Mouse (Mus musculus) lung, postnatal 0 days (tissue): Measurements from ENCODE around the gene Kcnk2. TPM values are rescaled to one million over a fixed set of nuclear protein-coding genes. Genes with fewer than 3 reads are reported as not detected.

Experiments used
- ATAC-seq: fragments of 200-750 bp; cut with Nextera tagmentation; 2 replicates; pipeline ENCODE4 v1.8.0; 2017; ENCODE audit warnings: moderate library complexity
- DNase-seq: peaks from one replicate; pipeline ENCODE4 v3.0.0-alpha.2; 2016; ENCODE audit warnings: low spot score
- H3K27ac ChIP-seq: fragments of 300-500 bp; sonication (generic); 2 replicates; pipeline ENCODE4 v1.5.1; 2014; ENCODE audit warnings: antibody characterized with exemption, mild to moderate bottlenecking, low read length, mixed read lengths
- H3K27me3 ChIP-seq: fragments of 300-500 bp; sonication (generic); replicated peaks from 2 replicates; pipeline ENCODE4 v1.6.1; 2014; ENCODE audit warnings: low read length, mixed read lengths; ENCODE audit not compliant: insufficient read depth
- H3K36me3 ChIP-seq: fragments of 300-500 bp; sonication (generic); 2 replicates; pipeline ENCODE4 v1.6.1; 2014; ENCODE audit warnings: low read length, mixed read lengths; ENCODE audit not compliant: insufficient read depth
- H3K4me1 ChIP-seq: fragments of 300-500 bp; sonication (generic); 2 replicates; pipeline ENCODE4 v1.6.1; 2014; ENCODE audit warnings: antibody characterized with exemption, low read depth, low read length, mixed read lengths; ENCODE audit not compliant: insufficient read depth
- H3K4me2 ChIP-seq: fragments of 300-500 bp; sonication (generic); replicated peaks from 2 replicates; pipeline ENCODE4 v1.6.1; 2014; ENCODE audit warnings: low read depth, mild to moderate bottlenecking, low read length, moderate library complexity, mixed read lengths
- H3K4me3 ChIP-seq: fragments of 300-500 bp; sonication (generic); 2 replicates; pipeline ENCODE4 v1.5.1; 2014; ENCODE audit warnings: low read depth, low read length
- H3K9ac ChIP-seq: fragments of 300-500 bp; sonication (generic); replicated peaks from 2 replicates; pipeline ENCODE4 v1.6.1; 2014; ENCODE audit warnings: low read depth, mild to moderate bottlenecking
- H3K9me3 ChIP-seq: fragments of 300-500 bp; sonication (generic); 2 replicates; pipeline ENCODE4 v1.6.1; 2016; ENCODE audit warnings: low read length, mixed read lengths
- CTCF ChIP-seq: IDR thresholded peaks from 2 replicates; pipeline ENCODE4 v1.5.1; 2016; ENCODE audit warnings: antibody characterized with exemption, mild to moderate bottlenecking
- EP300 ChIP-seq: IDR thresholded peaks from 2 replicates; pipeline ENCODE4 v1.6.1; 2016; ENCODE audit warnings: antibody characterized with exemption, mild to moderate bottlenecking, control low read depth
- WGBS: fragments of 180-500 bp; shearing (Covaris S2); extraction: QIAGEN DNeasy Blood & Tissue Kit; methylation state at CpG from one replicate; pipeline ENCODE4 v1.1.7; 2014; 5-methylcytosine and 5-hydroxymethylcytosine counted together
- polyA plus RNA-seq: library from polyadenylated mRNA; unstranded; fragments of >200 nt; fragmentation: Nextera tagmentation; extraction: Ambion mirVana; gene quantifications from 2 replicates; pipeline ENCODE4 v1.2.1, GENCODE M21; 2015

The Kcnk2 gene
- polyA plus RNA-seq, 1 experiment from 2014 or later, result 4.6 TPM

DNA sequence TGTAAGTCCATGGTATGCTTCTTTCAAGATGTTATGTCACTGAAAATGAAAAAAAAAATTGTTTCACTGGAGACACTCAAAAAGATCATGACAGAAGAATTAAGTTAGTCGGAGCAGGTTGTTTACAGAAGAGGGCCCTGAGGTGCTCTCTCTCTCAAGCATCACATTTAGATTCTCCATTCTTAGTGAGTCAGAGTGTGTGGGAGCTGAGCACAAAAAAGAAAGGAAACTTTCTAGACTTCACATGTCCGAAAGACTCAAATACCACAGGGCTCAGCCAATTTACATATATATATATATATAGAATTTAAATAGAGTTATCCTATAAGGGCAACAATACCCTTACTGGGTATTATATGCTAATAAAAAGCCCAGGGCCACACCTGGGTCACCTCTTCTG is 15.9 kb downstream of the Kcnk2 start:
- Histone ChIP-seq H3K9ac (no peak overlapping the region), H3K36me3 (no peaks in the 10 kb centered on the region), H3K27me3 (no peaks in the 10 kb centered on the region), H3K9me3 (no peaks in the 10 kb centered on the region), H3K4me3 (no peak overlapping the region), H3K4me1 (no peaks in the 10 kb centered on the region), H3K4me2 (no peak overlapping the region), H3K27ac (no peak overlapping the region)
- WGBS, result 76% methylated on average over 2 of the region's 2 CpGs
- DNase-seq (no peak), ATAC-seq (no peak)
- TF ChIP-seq CTCF, result no peak
- TF ChIP-seq EP300, result no peak

GRCm38 (mm10) chr1:189367722-189368121 is 34.4 kb downstream of the Kcnk2 start:
- Histone ChIP-seq H3K4me2 (no peak overlapping the region), H3K27ac (no peak overlapping the region), H3K4me1 (no peaks in the 10 kb centered on the region), H3K9ac (no peak overlapping the region), H3K4me3 (no peak overlapping the region), H3K9me3 (no peaks in the 10 kb centered on the region), H3K27me3 (no peaks in the 10 kb centered on the region), H3K36me3 (no peaks in the 10 kb centered on the region)
- DNase-seq, result no peak
- no peak for ATAC-seq
- 88% methylated on average over 4 of the region's 4 CpGs for WGBS
- TF ChIP-seq EP300 (no peak), CTCF (no peak)

DNA sequence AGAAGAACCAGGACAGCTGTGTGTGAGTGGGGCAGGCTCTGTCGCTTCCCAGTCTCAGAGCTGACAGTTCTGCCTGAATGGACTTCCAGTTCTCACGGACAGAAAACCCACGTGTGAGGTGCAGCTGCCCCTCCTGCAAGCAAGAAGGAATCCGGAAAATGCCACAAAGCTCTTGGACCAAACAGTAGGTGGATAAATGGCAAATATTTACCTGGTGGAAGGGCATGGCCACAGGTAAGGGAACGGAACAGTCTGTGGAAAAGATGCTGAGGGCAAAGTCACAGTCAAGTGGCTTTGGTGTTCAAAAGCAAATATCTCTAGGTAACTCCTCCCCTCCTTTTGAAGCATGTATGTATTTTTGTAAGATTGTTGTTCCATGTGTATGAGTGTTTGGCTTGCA is 37.9 kb downstream of the Kcnk2 start:
- Histone ChIP-seq H3K4me2 (no peak overlapping the region), H3K9ac (no peak overlapping the region), H3K36me3 (no peaks in the 10 kb centered on the region), H3K27me3 (no peaks in the 10 kb centered on the region), H3K4me1 (no peaks in the 10 kb centered on the region), H3K9me3 (no peaks in the 10 kb centered on the region), H3K4me3 (no peak overlapping the region), H3K27ac (no peak overlapping the region)
- ATAC-seq (peak; percentile 68), DNase-seq (peak; percentile 51)
- WGBS, result 48% methylated on average over 5 of the region's 5 CpGs
- TF ChIP-seq EP300 (peak; percentile 59; the same call in 1 of the 2 replicates), CTCF (no peak)

- Histone ChIP-seq H3K4me1 (no peaks in the 10 kb centered on the region), H3K9ac (no peak overlapping the region), H3K4me2 (no peak overlapping the region), H3K4me3 (no peak overlapping the region), H3K27ac (no peak overlapping the region), H3K9me3 (no peaks in the 10 kb centered on the region), H3K36me3 (no peaks in the 10 kb centered on the region), H3K27me3 (no peaks in the 10 kb centered on the region)
- DNase-seq (no peak), ATAC-seq (no peak)
- TF ChIP-seq EP300 (no peak), CTCF (no peak)
- 44% methylated on average over 6 of the region's 6 CpGs for WGBS
These were observed 39.5 kb downstream of the Kcnk2 start for GRCm38 (mm10) chr1:189362579-189362978.

DNA sequence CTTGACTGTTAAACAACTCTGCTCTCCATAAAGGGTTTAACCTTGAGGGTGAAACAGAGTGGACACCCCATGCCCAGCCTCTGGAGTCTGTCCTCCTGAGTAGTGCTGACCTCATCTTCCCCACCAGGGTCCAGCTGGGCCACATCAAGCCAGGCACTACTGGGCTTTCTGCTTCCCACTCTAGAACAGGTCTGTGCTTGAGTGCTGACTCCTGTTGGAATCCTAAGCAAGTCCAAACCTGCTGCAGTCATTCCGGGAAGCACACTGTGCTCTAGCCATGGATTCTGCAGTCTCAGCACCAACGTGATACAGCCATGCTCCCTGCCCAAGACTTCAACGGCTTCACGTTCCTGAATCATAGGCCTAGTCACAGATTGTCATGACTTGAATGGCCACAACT is 42.4 kb downstream of the Kcnk2 start:
- Histone ChIP-seq H3K27me3 (no peaks in the 10 kb centered on the region), H3K4me2 (no peak overlapping the region), H3K9me3 (no peaks in the 10 kb centered on the region), H3K36me3 (no peaks in the 10 kb centered on the region), H3K4me3 (no peak overlapping the region), H3K27ac (no peak overlapping the region), H3K4me1 (no peaks in the 10 kb centered on the region), H3K9ac (no peak overlapping the region)
- WGBS, result 83% methylated on average over 4 of the region's 4 CpGs
- DNase-seq, result no peak
- TF ChIP-seq CTCF, result no peak
- TF ChIP-seq EP300, result no peak
- no peak for ATAC-seq

DNA sequence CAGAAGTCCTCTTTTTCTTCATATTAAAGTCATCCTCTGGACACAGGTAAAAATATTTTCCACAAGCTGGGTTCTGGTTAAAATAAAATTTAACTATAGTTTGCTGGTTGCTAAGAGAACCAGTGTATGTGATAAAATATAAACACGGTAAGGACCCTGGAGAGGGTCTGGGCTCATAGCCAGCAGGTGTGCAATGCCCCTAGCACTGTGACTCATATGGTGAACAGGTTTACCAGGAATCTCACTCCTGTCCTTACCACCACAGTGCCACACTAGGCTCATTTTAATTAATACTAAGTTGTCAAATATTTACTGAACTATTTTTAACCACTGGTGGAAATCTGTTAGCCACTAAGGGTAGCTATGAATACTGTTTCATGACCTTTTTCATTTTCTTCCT is 48.2 kb downstream of the Kcnk2 start:
- Histone ChIP-seq H3K4me2 (no peak overlapping the region), H3K4me1 (no peaks in the 10 kb centered on the region), H3K9me3 (no peaks in the 10 kb centered on the region), H3K27me3 (no peaks in the 10 kb centered on the region), H3K9ac (no peak overlapping the region), H3K36me3 (no peaks in the 10 kb centered on the region), H3K27ac (peak overlapping the region; percentile 43; the same call in 1 of the 2 replicates), H3K4me3 (no peak overlapping the region)
- TF ChIP-seq EP300 (peak; percentile 91), CTCF (no peak)
- ATAC-seq (peak; percentile 96), DNase-seq (peak; percentile 89)
- WGBS, result 67% methylated on average over 1 of the region's 1 CpGs

DNA sequence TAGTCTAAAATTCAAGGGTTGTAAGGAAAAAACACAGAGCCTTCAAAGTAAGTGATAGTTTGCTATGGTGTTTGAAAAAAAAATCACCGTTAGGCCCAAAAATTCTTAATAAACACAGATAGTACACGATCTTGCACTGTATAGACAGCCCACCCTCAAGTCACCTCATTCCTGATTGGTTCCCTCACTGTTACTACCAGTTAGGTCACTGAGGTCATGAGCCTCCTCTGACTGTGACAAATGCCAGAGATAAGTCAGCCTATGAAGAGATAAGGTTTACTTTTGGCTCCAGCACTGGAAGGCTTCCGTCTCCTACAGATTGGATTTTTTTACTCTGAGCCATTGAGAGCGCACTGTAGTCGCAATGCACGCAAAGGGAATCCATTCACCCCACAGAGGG is 50.3 kb downstream of the Kcnk2 start:
- 66% methylated on average over 6 of the region's 6 CpGs for WGBS
- ATAC-seq, result no peak
- no peaks in the 10 kb centered on the region for H3K27me3 ChIP-seq
- no peak overlapping the region for H3K27ac ChIP-seq
- H3K4me2 ChIP-seq, result no peak overlapping the region
- TF ChIP-seq EP300, result no peak
- TF ChIP-seq CTCF, result no peak
- DNase-seq, result no peak
- no peak overlapping the region for H3K4me3 ChIP-seq
- H3K4me1 ChIP-seq, result no peaks in the 10 kb centered on the region
- H3K9ac ChIP-seq, result no peak overlapping the region
- H3K36me3 ChIP-seq, result no peaks in the 10 kb centered on the region
- H3K9me3 ChIP-seq, result no peaks in the 10 kb centered on the region
